Mouse (Mus musculus) liver, embryonic 15.5 days (tissue): Measurements from ENCODE around the gene Acot7. TPM values are rescaled to one million over a fixed set of nuclear protein-coding genes. Genes with fewer than 3 reads are reported as not detected.

ENCODE experiments used
- ATAC-seq: fragments of 200-750 bp; cut with Nextera tagmentation; 2 replicates; pipeline ENCODE4 v1.8.0; 2017; ENCODE audit warnings: moderate number of reproducible peaks, mild to moderate bottlenecking, moderate library complexity; ENCODE audit not compliant: insufficient read depth
- H3K27ac ChIP-seq: fragments of 300-500 bp; sonication (generic); replicated peaks from 2 replicates; pipeline ENCODE4 v1.5.1; 2015; ENCODE audit warnings: mild to moderate bottlenecking, inconsistent platforms
- H3K27me3 ChIP-seq: fragments of 300-500 bp; sonication (generic); 2 replicates; pipeline ENCODE4 v1.6.1; 2015; ENCODE audit warnings: mild to moderate bottlenecking, inconsistent platforms
- H3K36me3 ChIP-seq: fragments of 300-500 bp; sonication (generic); replicated peaks from 2 replicates; pipeline ENCODE4 v1.6.1; 2015; ENCODE audit warnings: moderate library complexity, mild to moderate bottlenecking, inconsistent platforms
- H3K4me1 ChIP-seq: fragments of 300-500 bp; sonication (generic); replicated peaks from 2 replicates; pipeline ENCODE4 v1.6.1; 2015; ENCODE audit warnings: inconsistent platforms
- H3K4me2 ChIP-seq: fragments of 300-500 bp; sonication (generic); 2 replicates; pipeline ENCODE4 v1.6.1; 2015; ENCODE audit warnings: moderate library complexity, mild to moderate bottlenecking, inconsistent platforms
- H3K4me3 ChIP-seq: fragments of 300-500 bp; sonication (generic); replicated peaks from 2 replicates; pipeline ENCODE4 v1.5.1; 2015; ENCODE audit warnings: mild to moderate bottlenecking, inconsistent platforms
- H3K9ac ChIP-seq: fragments of 300-500 bp; sonication (generic); 2 replicates; pipeline ENCODE4 v1.6.1; 2015; ENCODE audit warnings: moderate library complexity, mild to moderate bottlenecking, inconsistent platforms
- H3K9me3 ChIP-seq: fragments of 300-500 bp; sonication (generic); replicated peaks from 2 replicates; pipeline ENCODE4 v1.6.1; 2016; ENCODE audit warnings: inconsistent platforms
- WGBS: fragments of 180-500 bp; shearing (Covaris S2); methylation state at CpG from one replicate; pipeline ENCODE4 v1.1.7; 2015; ENCODE audit warnings: mixed read lengths; ENCODE audit not compliant: insufficient replicate concordance; 5-methylcytosine and 5-hydroxymethylcytosine counted together
- polyA plus RNA-seq: library from polyadenylated mRNA; unstranded; fragments of >200 nt; fragmentation: Nextera tagmentation; extraction: Ambion mirVana; gene quantifications from 2 replicates; pipeline ENCODE4 v1.2.1, GENCODE M21; 2015

Gene Acot7
- polyA plus RNA-seq, 1 experiment from 2014 or later: 14.0 TPM

DNA sequence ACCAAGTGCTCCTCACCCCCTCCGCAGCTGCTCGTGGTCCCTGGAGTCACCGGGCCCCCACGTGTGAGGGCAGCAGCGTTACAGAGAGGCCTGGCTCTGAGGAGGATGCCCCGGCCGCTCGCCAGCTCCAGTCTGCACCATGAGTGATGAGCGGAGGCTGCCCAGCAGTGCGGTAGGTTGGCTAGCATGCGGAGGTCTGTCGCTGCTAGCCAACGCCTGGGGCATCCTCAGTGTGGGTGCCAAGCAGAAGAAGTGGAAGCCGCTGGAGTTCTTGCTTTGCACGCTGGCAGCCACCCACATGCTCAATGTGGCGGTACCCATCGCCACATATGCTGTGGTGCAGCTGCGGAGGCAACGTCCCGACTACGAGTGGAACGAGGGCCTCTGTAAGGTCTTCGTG is 101.1 kb downstream of the Acot7 start:
- no peak overlapping the region for H3K4me2 ChIP-seq
- no peak overlapping the region for H3K27ac ChIP-seq
- no peaks in the 10 kb centered on the region for H3K9me3 ChIP-seq
- H3K27me3 ChIP-seq: peaks cover 87% of the 10 kb centered on the region
- no peak overlapping the region for H3K9ac ChIP-seq
- WGBS: 76% methylated on average over 23 of the region's 23 CpGs
- no peak overlapping the region for H3K4me3 ChIP-seq
- ATAC-seq: no peak
- H3K36me3 ChIP-seq: no peaks in the 10 kb centered on the region
- H3K4me1 ChIP-seq: peaks cover 16% of the 10 kb centered on the region

DNA sequence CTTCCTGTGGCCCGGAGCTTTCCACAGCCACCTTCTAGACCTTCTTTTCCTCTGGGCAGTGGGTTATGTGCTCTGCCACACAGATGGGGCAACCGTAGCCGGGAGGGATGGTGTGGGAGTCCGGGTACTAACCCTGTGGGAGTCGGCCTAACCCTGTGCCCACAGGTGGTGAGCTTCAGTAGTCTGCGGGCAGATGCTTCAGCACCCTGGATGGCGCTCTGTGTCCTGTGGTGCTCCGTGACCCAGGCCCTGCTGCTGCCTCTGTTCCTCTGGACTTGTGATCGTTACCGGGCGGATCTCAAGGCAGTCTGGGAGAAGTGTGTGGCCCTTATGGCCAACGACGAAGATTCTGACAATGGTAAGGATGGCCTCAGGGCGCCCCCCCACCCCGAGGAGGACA is 103.7 kb downstream of the Acot7 start:
- Histone ChIP-seq H3K4me3 (no peak overlapping the region), H3K36me3 (no peaks in the 10 kb centered on the region), H3K4me1 (peaks cover 16% of the 10 kb centered on the region), H3K9ac (no peak overlapping the region), H3K27ac (no peak overlapping the region), H3K4me2 (no peak overlapping the region), H3K9me3 (no peaks in the 10 kb centered on the region), H3K27me3 (peaks cover 86% of the 10 kb centered on the region)
- no peak for ATAC-seq
- 37% methylated on average over 15 of the region's 15 CpGs for WGBS

DNA sequence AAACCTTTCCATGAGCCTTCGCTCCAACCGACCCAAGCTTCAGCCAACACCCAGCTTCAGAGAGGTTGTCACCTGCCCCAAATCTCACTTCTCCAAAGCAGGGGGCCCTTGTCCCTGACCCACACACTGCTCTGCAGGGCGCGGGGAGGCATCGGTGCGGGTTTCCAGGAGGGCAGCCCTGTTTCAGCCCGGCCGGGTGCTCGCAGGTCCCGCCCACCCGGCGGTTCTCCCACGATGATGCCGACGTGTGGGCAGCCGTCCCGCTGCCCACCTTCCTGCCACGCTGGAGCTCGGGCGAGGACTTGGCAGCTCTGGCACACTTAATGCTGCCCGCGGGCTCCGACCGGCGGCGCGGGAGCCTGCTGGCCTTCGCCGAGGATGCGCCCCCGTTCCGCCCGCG is 104.8 kb downstream of the Acot7 start:
- Histone ChIP-seq H3K36me3 (no peaks in the 10 kb centered on the region), H3K4me2 (peak overlapping the region; percentile 51), H3K4me3 (peak overlapping the region; percentile 24; the same call in 1 of the 2 replicates), H3K27me3 (peaks cover 90% of the 10 kb centered on the region), H3K27ac (no peak overlapping the region), H3K9ac (no peak overlapping the region), H3K9me3 (no peaks in the 10 kb centered on the region), H3K4me1 (peaks cover 16% of the 10 kb centered on the region)
- 16% methylated on average over 34 of the region's 34 CpGs for WGBS
- ATAC-seq: no peak

DNA sequence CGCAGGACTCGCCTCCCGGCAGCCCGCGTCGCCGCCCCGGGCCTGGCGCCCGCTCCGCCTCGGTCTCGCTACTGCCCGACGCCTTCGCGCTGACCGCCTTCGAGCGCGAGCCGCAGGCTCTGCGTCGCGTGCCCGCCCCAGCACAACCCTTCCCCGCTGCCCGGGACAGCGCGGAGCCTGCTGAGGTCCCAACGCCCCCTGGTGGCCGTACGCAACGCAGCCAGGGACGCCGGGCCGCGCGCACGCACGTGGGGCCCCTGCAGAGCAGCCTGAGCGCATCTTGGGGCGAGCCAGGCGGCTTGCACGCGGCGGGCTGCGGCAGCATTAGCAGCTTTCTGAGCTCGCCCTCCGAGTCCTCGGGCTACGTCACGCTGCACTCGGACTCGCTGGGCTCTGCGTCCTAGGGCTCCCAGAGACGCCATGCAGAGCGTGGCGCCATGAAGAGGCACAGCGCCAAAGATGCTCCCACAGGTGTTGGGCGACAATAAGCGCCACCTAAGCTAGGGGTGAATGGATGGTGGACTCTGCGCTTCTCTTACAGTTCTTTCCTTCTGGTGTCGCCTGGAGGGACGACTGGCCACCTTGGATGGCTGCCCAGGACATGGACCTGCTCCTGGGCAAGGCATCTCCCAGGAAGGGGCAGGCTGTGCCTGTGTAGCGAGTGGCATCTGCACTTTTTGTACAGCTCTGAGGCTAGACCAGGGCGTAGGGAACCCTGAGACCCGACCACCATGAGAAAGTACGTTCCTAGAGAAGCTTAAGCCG is 105.4 kb downstream of the Acot7 start:
- Histone ChIP-seq H3K4me3 (peak overlapping the region; percentile 24; the same call in 1 of the 2 replicates), H3K27ac (no peak overlapping the region), H3K27me3 (peaks cover 97% of the 10 kb centered on the region), H3K9ac (no peak overlapping the region), H3K4me2 (peak overlapping the region; percentile 51), H3K9me3 (no peaks in the 10 kb centered on the region), H3K4me1 (peaks cover 16% of the 10 kb centered on the region), H3K36me3 (no peaks in the 10 kb centered on the region)
- WGBS: 4% methylated on average over 70 of the region's 70 CpGs
- ATAC-seq: peak; percentile 68

DNA sequence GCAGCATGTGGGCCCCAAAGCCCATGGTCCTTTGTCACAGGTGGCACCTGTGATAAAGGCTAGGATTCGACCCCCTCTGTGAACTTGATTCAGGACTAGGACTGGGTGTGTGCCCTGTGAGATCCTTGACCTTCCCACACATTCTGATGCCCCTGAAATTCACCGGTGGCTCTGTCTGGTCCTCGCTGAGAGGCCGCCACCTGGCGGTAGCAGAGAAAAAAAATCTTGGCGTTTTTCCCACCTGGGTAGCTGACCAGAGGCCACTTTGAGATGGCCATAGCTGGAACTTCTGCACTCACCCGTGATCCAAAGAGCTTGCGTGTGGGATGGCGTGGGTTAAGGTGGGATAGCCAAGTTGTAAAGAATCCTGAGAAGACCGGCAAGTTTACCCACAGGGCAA is 107.6 kb downstream of the Acot7 start:
- Histone ChIP-seq H3K9me3 (no peaks in the 10 kb centered on the region), H3K27me3 (peaks cover 92% of the 10 kb centered on the region), H3K9ac (no peak overlapping the region), H3K4me2 (no peak overlapping the region), H3K27ac (no peak overlapping the region), H3K4me3 (no peak overlapping the region), H3K4me1 (peaks cover 16% of the 10 kb centered on the region), H3K36me3 (no peaks in the 10 kb centered on the region)
- no peak for ATAC-seq
- 2% methylated on average over 10 of the region's 10 CpGs for WGBS

DNA sequence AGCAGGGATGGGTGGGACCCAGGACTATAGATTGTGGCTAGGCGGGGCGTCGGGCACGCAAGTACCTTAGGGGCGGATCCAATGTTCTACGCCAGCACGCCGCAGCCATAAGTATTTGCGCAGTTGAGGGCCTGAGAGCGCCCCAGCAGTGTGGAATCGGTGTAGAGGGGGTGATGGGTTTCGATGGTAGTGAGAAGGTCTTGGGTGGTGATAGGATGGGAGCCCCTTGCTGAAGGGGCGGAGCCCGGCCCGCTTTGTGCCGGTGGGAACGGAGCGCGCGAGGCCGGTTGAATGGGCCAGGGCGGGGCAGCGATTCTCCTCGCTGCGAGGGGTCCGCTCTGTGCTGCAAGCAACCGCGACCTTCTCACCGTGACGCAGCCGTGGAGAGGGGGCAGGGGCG is 108.2 kb downstream of the Acot7 start:
- H3K4me1 ChIP-seq: peaks cover 16% of the 10 kb centered on the region
- peak overlapping the region; percentile 25 for H3K4me2 ChIP-seq
- no peaks in the 10 kb centered on the region for H3K36me3 ChIP-seq
- WGBS: 3% methylated on average over 31 of the region's 32 CpGs
- no peak for ATAC-seq
- H3K27ac ChIP-seq: no peak overlapping the region
- no peaks in the 10 kb centered on the region for H3K9me3 ChIP-seq
- peak overlapping the region; percentile 12; the same call in 1 of the 2 replicates for H3K4me3 ChIP-seq
- H3K27me3 ChIP-seq: peaks cover 92% of the 10 kb centered on the region
- no peak overlapping the region for H3K9ac ChIP-seq

DNA sequence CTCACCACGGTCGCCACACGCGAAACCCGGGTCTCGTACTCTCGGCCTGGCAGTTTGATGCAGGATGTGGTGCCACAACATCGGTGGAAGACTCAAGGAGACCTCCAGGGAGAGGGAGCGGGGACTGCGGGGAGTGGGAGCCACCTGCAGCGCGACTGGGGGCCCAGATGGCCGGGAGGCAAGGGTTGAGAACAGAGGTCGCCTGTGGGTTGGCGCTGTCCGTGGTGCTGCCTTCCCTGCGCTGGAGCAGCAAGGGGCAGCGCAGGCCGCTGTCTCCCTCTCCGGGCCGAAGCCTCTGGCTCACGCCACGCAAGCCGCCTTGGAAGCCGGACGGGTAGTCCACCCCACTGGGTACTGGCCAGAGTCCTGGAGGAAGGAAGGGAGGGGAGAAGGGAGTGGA is 109.0 kb downstream of the Acot7 start:
- 8% methylated on average over 26 of the region's 26 CpGs for WGBS
- H3K4me1 ChIP-seq: peaks cover 16% of the 10 kb centered on the region
- H3K9ac ChIP-seq: no peak overlapping the region
- peaks cover 92% of the 10 kb centered on the region for H3K27me3 ChIP-seq
- no peak overlapping the region for H3K4me3 ChIP-seq
- H3K36me3 ChIP-seq: no peaks in the 10 kb centered on the region
- no peak overlapping the region for H3K4me2 ChIP-seq
- no peak overlapping the region for H3K27ac ChIP-seq
- no peaks in the 10 kb centered on the region for H3K9me3 ChIP-seq
- no peak for ATAC-seq

DNA sequence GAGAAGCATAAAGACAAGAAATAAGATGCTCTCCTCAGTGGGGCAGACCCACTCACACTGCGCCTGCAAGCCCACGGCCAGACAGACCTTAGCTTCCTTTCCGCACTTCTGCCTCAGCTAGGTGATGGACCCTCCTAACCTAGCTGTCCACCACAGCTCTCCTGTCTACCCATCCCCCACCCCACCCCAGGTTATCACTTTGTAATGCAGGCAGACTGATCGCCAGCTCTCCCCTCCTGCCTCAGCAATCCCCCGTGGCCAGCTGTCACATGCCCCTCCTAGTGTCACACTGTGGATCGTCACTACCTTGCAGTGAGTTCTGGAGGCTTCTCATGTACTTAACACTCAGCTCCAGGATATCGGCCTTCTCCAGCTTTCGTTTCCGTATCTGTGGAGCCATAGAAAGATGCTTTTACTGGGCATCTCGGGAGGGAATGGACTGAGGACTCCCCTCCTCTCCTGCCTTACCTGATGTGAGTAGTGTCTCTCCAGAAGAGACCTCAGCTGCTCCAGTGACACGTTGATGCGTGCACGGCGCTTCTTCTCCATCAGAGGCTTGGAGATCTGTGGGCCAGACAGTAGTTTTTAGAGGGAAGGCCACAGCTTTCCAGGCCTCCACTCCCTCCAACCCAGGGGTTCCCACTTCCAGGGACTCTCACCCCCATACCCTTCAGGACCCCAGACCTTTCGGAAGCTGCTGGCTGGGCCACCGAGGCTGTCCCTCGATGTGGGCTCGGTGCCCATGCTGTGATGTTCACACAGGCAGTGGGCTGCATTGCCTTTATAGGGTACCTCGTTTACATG is 109.6 kb downstream of the Acot7 start:
- Histone ChIP-seq H3K27me3 (peaks cover 92% of the 10 kb centered on the region), H3K4me2 (no peak overlapping the region), H3K9ac (no peak overlapping the region), H3K27ac (no peak overlapping the region), H3K36me3 (no peaks in the 10 kb centered on the region), H3K4me3 (no peak overlapping the region), H3K4me1 (peaks cover 16% of the 10 kb centered on the region), H3K9me3 (no peaks in the 10 kb centered on the region)
- 21% methylated on average over 19 of the region's 19 CpGs for whole genome bisulfite sequencing
- no peak for ATAC-seq

DNA sequence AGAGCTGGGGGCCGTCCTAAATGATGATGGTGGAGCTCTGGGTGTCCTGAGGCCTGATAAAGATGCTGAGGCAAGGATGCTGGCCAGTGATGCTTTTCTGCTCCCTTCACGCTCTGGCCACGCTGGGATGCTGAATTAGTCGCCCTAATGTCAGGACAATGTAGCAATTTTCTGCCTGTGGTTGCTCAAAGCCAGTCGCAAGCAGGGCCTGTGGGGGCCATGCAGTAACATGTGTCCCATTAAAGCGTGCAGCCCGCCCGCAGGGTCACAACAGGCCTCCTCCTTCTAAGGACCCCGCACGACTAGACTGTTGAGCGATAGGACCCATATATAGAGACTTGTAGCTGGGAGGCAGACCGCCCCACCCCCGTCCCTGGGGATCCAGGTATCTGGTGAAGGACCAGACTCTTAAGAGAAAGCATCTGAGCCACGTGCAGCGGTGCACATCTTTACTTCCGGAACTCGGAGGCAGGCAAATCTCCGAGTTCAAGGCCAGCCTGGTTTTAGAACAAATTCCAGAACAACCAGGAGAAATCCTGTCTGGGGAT is 110.5 kb downstream of the Acot7 start:
- no peaks in the 10 kb centered on the region for H3K9me3 ChIP-seq
- H3K4me1 ChIP-seq: peaks cover 7% of the 10 kb centered on the region
- H3K9ac ChIP-seq: no peak overlapping the region
- no peaks in the 10 kb centered on the region for H3K36me3 ChIP-seq
- ATAC-seq: no peak
- no peak overlapping the region for H3K4me3 ChIP-seq
- 46% methylated on average over 18 of the region's 18 CpGs for WGBS
- H3K27ac ChIP-seq: no peak overlapping the region
- no peak overlapping the region for H3K4me2 ChIP-seq
- peaks cover 92% of the 10 kb centered on the region for H3K27me3 ChIP-seq

DNA sequence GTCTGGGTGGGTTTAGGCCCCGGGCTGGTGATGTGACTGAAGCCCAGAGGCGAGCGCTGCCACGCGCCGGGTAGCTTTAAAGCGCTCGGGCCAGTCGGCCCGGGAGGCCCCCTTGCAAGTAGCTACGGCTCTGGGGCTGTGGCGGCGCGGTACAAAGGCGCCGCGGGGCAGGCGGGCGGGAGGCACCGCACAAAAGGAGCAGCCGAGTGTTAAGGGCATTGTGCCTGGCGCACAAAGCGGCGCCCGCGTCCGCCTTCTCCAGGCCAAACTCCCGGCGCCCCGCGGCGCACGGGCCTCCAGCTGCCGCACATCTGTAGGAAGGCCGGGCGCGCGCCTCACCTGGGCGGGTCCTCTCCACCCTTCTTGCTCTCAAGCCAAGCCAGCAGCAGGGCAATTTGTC is 112.5 kb downstream of the Acot7 start:
- peaks cover 10% of the 10 kb centered on the region for H3K4me1 ChIP-seq
- H3K36me3 ChIP-seq: no peaks in the 10 kb centered on the region
- 2% methylated on average over 39 of the region's 39 CpGs for WGBS
- no peak overlapping the region for H3K4me2 ChIP-seq
- no peak overlapping the region for H3K27ac ChIP-seq
- no peak for ATAC-seq
- H3K9me3 ChIP-seq: no peaks in the 10 kb centered on the region
- no peak overlapping the region for H3K4me3 ChIP-seq
- H3K9ac ChIP-seq: no peak overlapping the region
- H3K27me3 ChIP-seq: peaks cover 87% of the 10 kb centered on the region

DNA sequence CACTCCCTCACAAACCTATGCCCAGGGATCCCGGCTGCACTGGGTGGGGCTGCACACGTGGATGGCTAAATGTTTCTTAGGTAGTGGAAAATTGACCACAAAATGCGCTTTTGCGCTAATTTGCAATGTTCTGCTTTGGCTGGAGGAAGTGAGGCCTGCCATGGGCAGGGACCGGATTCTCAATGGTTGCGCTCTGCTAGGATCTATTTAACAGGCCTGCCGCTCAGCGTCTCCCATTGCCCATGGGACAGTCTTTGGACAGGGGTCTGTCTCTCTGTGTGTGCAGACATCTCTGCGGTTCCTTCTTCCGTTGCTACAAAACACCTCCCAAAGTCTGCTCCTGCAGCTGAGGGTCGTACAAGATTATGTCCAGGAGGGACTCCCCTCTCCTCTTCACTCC is 113.1 kb downstream of the Acot7 start:
- no peak overlapping the region for H3K27ac ChIP-seq
- H3K4me3 ChIP-seq: no peak overlapping the region
- no peaks in the 10 kb centered on the region for H3K9me3 ChIP-seq
- H3K27me3 ChIP-seq: peaks cover 81% of the 10 kb centered on the region
- no peak overlapping the region for H3K4me2 ChIP-seq
- H3K36me3 ChIP-seq: no peaks in the 10 kb centered on the region
- 19% methylated on average over 11 of the region's 11 CpGs for WGBS
- H3K9ac ChIP-seq: no peak overlapping the region
- ATAC-seq: no peak
- H3K4me1 ChIP-seq: peaks cover 15% of the 10 kb centered on the region
